Mouse (Mus musculus) thymus, adult 2 months (tissue): Measurements from ENCODE around the gene 1700023F06Rik.

Source experiments
- CTCF ChIP-seq: fragments of 200-500 bp; IDR thresholded peaks from 2 replicates; pipeline ENCODE4 v1.5.1; 2012; ENCODE audit warnings: mild to moderate bottlenecking, control low read depth, low read length, moderate library complexity, borderline replicate concordance; ENCODE audit not compliant: control insufficient read depth, poor library complexity, insufficient read depth; ENCODE audit errors: extremely low read depth
- POLR2A ChIP-seq: fragments of 200-500 bp; IDR thresholded peaks from 2 replicates; pipeline ENCODE4 v1.6.1; 2012; ENCODE audit warnings: mild to moderate bottlenecking, low read length, control low read depth, moderate library complexity; ENCODE audit not compliant: control insufficient read depth, poor library complexity, insufficient read depth; ENCODE audit errors: extremely low read depth

DNA sequence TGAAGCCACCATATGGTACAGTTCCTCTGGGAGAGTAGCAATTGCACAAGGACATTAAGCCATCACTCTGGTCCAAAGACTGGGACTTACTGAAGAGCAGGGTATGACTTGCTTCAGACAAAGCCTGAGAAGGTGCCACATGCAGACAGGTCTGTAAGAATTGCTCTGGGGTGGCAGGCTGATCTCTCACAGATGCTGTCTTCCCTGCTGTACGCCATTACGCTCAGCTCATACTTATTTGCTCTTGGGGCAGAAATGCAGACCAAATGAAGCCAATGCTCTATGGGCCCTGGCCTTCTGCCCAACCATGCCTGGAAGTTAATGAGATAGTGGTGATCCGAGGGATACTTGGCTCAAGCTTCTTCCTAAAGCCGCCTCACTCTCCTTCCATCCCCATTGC is 36.5 kb upstream of the 1700023F06Rik start:
- TF ChIP-seq POLR2A (no peak), CTCF (no peak)
